Mouse (Mus musculus): ENCODE data around the gene Ggt7.
A peak's percentile ranks its signal among the peaks of the same experiment; 100 is the strongest.

DNA sequence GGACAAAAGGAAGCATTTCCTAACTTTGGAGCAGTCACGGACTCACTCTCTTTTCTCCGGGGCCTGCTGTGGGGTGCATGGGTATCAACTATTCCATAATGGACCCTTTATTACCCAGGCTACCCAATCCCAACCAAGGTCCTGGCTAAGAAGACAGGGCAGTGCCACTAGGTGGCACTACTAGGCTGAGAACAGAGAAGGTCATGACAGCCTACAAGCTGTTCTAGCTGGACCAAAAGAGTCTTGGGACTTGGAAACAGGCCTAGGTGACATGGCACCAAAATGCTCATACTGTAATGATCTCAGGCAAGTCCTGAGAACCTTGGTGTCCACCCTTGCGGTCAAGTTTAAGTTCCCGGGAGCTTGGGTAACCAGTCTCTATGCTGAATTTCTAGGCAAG, 5.6 kb downstream of the Ggt7 start:
- TF ChIP-seq CTCF (IDR thresholded peaks at IDR 0.05), result peak; percentile 82
- no peak for TF ChIP-seq EP300 (IDR thresholded peaks at IDR 0.05)

All from lung, postnatal 0 days (tissue).